13 mouse cellular contexts compared by ENCODE assay signal in genomic region chr12:112961428-112961827, GRCm38 (mm10). TPM values are rescaled to one million over a fixed set of nuclear protein-coding genes. Genes with fewer than 3 reads are reported as not detected.
DNase-seq lines count a peak whose midpoint lies in the region; ATAC-seq and TF ChIP-seq lines count a peak whose summit lies in the region.
"Had no signal": no experiment of that assay in that cellular context is flagged by ENCODE, and none has a peak within 500 bp of the region (broad histone marks: within the 10 kb centered on the region; RNA-seq: fewer than 3 reads in every experiment).

No protein-coding gene starts in this region.

- ATAC-seq in hindbrain, embryonic 14.5 days (ENCODE audit: low FRiP score), result no peak
- ATAC-seq in hindbrain, embryonic 11.5 days (ENCODE audit: low FRiP score), result no peak

- no peak for TF ChIP-seq CTCF in spleen, adult 2 months (IDR thresholded peaks at IDR 0.05; ENCODE audit: extremely low read depth, insufficient read depth, insufficient read length, insufficient replicate concordance)
- TF ChIP-seq CTCF in gastrocnemius, adult 2 months (IDR thresholded peaks at IDR 0.05), result no peak

- WGBS in hindbrain, embryonic 14.5 days, result 79% methylated on average over 7 of the region's 7 CpGs
- 89% methylated on average over 7 of the region's 7 CpGs for WGBS in hindbrain, embryonic 11.5 days
- over 99% methylated on average over 7 of the region's 7 CpGs for WGBS in spleen, adult 2 months

- peak overlapping the region; percentile 56; the same call in 1 of the 2 replicates for H3K27ac ChIP-seq in hindbrain, embryonic 14.5 days
- no peak overlapping the region for H3K27ac ChIP-seq in hindbrain, embryonic 11.5 days (ENCODE audit: low read depth, low read length)
- H3K27ac ChIP-seq in spleen, adult 2 months (ENCODE audit: insufficient read depth, low read length), result peak overlapping the region; percentile 9; the same call in 1 of the 2 replicates
- peak overlapping the region; percentile 85 for H3K27ac ChIP-seq in gastrocnemius, adult 2 months
- H3K27ac ChIP-seq: hindbrain, embryonic 15.5 days; liver, embryonic 13.5 days; neural tube, embryonic 12.5 days had no signal

- H3K9ac ChIP-seq in hindbrain, embryonic 14.5 days, result no peak overlapping the region
- no peak overlapping the region for H3K9ac ChIP-seq in hindbrain, embryonic 11.5 days (ENCODE audit: low read depth, low read length)
- H3K9ac ChIP-seq: hindbrain, embryonic 15.5 days; liver, embryonic 13.5 days; neural tube, embryonic 12.5 days had no signal

- H3K4me3 ChIP-seq in hindbrain, embryonic 14.5 days (replicated peaks; ENCODE audit: low read length), result no peak overlapping the region
- H3K4me3 ChIP-seq in hindbrain, embryonic 11.5 days (ENCODE audit: low read depth, low read length), result no peak overlapping the region
- H3K4me3 ChIP-seq in spleen, adult 2 months (ENCODE audit: extremely low read depth, insufficient read depth, insufficient read length), result no peak overlapping the region
- H3K4me3 ChIP-seq in gastrocnemius, adult 2 months, result no peak overlapping the region; the same call in 1 of the 2 replicates
- H3K4me3 ChIP-seq: hindbrain, embryonic 15.5 days; liver, embryonic 13.5 days; neural tube, embryonic 12.5 days had no signal

- no peaks in the 10 kb centered on the region for H3K27me3 ChIP-seq in hindbrain, embryonic 14.5 days (ENCODE audit: control insufficient read depth, insufficient read depth, low read length)
- no peaks in the 10 kb centered on the region for H3K27me3 ChIP-seq in hindbrain, embryonic 11.5 days (ENCODE audit: control insufficient read depth, insufficient read depth, low read length)
- H3K27me3 ChIP-seq in spleen, adult 2 months (ENCODE audit: control insufficient read depth, insufficient read depth, low read length), result no peaks in the 10 kb centered on the region
- H3K27me3 ChIP-seq: hindbrain, embryonic 15.5 days; liver, embryonic 13.5 days; neural tube, embryonic 12.5 days had no signal

- no peaks in the 10 kb centered on the region for H3K9me3 ChIP-seq in hindbrain, embryonic 14.5 days (ENCODE audit: control insufficient read depth, low read length)
- no peaks in the 10 kb centered on the region for H3K9me3 ChIP-seq in hindbrain, embryonic 11.5 days (ENCODE audit: control insufficient read depth, low read length)
- H3K9me3 ChIP-seq: hindbrain, embryonic 15.5 days; liver, embryonic 13.5 days; neural tube, embryonic 12.5 days had no signal

- H3K4me1 ChIP-seq in hindbrain, embryonic 14.5 days (replicated peaks; ENCODE audit: control insufficient read depth, insufficient read depth, low read length), result no peaks in the 10 kb centered on the region
- H3K4me1 ChIP-seq in hindbrain, embryonic 11.5 days (replicated peaks; ENCODE audit: control insufficient read depth, insufficient read depth, low read length), result no peaks in the 10 kb centered on the region
- peaks cover 6% of the 10 kb centered on the region; the same call in 1 of the 2 replicates for H3K4me1 ChIP-seq in spleen, adult 2 months (ENCODE audit: control insufficient read depth, insufficient read depth, insufficient read length)
- H3K4me1 ChIP-seq: hindbrain, embryonic 15.5 days; liver, embryonic 13.5 days; neural tube, embryonic 12.5 days had no signal

- no peak for DNase-seq in hindbrain, embryonic 14.5 days (ENCODE audit: low spot score)
- DNase-seq in hindbrain, embryonic 11.5 days (ENCODE audit: low spot score), result no peak
- DNase-seq in spleen, adult 2 months (ENCODE audit: low read depth in 1 of 2, low spot score in 2 of 2), result no peak
- DNase-seq in spleen, postnatal 4 days (ENCODE audit: low spot score in 2 of 2), result no peak
- peak; percentile 89 for DNase-seq in gastrocnemius, adult 2 months
- DNase-seq in skeletal muscle tissue, adult 2 months (ENCODE audit: low read depth, low spot score), result peak; percentile 70
- DNase-seq in adrenal gland, postnatal 25 days, result no peak
- no peak for DNase-seq in natural killer cell, adult 2 months (ENCODE audit: low spot score in 2 of 2)
- DNase-seq: layer of hippocampus, adult 9-11 months; liver, embryonic 13.5 days; thymus, postnatal 4 days had no signal

- intact Hi-C loops in gastrocnemius, adult 2 months (cut with DNase I), result no loop called here

- no peak overlapping the region for H3K4me2 ChIP-seq in hindbrain, embryonic 14.5 days (replicated peaks)
- H3K4me2 ChIP-seq in hindbrain, embryonic 11.5 days (replicated peaks; ENCODE audit: low read depth, low read length), result no peak overlapping the region
- H3K4me2 ChIP-seq: hindbrain, embryonic 15.5 days; liver, embryonic 13.5 days; neural tube, embryonic 12.5 days had no signal

- no peak for TF ChIP-seq POLR2A in spleen, adult 2 months (IDR thresholded peaks at IDR 0.05; ENCODE audit: low read depth, low read length)

- H3K36me3 ChIP-seq in hindbrain, embryonic 14.5 days (replicated peaks; ENCODE audit: control insufficient read depth, insufficient read depth), result peaks cover 73% of the 10 kb centered on the region
- H3K36me3 ChIP-seq in hindbrain, embryonic 11.5 days (ENCODE audit: control insufficient read depth, insufficient read depth, low read length), result peaks cover 15% of the 10 kb centered on the region
- H3K36me3 ChIP-seq in spleen, adult 2 months (ENCODE audit: control insufficient read depth, insufficient read depth, low read length), result peaks cover 51% of the 10 kb centered on the region

RNA-seq across cellular contexts. Expression of gene Btbd6, which starts 14.9 kb away (rescaled TPM):
- polyA plus RNA-seq in hindbrain, embryonic 14.5 days (2014; fragmentation: Nextera tagmentation; extraction: Ambion mirVana), result 52.2 and 52.8 TPM in 2 replicates
- 25.6 and 26.8 TPM in 2 replicates for polyA plus RNA-seq in hindbrain, embryonic 11.5 days (2014; fragmentation: Nextera tagmentation; extraction: Ambion mirVana)
- 22.3 and 61.1 TPM in 2 replicates for polyA plus RNA-seq in spleen, adult 2 months (2012; rRNA removed)
- 10 to 100 TPM; 13.3 to 20.6 TPM for total RNA-seq in gastrocnemius, adult 2 months (2021)
- 21.7 and 26.8 TPM in 2 replicates for total RNA-seq in adrenal gland, postnatal 25 days (2021)

RNA-seq across cellular contexts. Expression of gene Nudt14, which starts 19.5 kb away (rescaled TPM):
- 60.9 and 70.1 TPM in 2 replicates for polyA plus RNA-seq in hindbrain, embryonic 14.5 days (2014; fragmentation: Nextera tagmentation; extraction: Ambion mirVana)
- polyA plus RNA-seq in hindbrain, embryonic 11.5 days (2014; fragmentation: Nextera tagmentation; extraction: Ambion mirVana), result 57.3 and 69.9 TPM in 2 replicates
- 25.4 and 28.8 TPM in 2 replicates for polyA plus RNA-seq in spleen, adult 2 months (2012; rRNA removed)
- total RNA-seq in gastrocnemius, adult 2 months (2021), result 1 to 10 TPM; 5.4 to 7.9 TPM
- total RNA-seq in adrenal gland, postnatal 25 days (2021), result 26.6 and 40.7 TPM in 2 replicates

RNA-seq across cellular contexts. Expression of gene Jag2, which starts 31.9 kb away (rescaled TPM):
- 12.5 and 16.1 TPM in 2 replicates for polyA plus RNA-seq in hindbrain, embryonic 14.5 days (2014; fragmentation: Nextera tagmentation; extraction: Ambion mirVana)
- polyA plus RNA-seq in hindbrain, embryonic 11.5 days (2014; fragmentation: Nextera tagmentation; extraction: Ambion mirVana), result 4.2 and 4.7 TPM in 2 replicates
- polyA plus RNA-seq in spleen, adult 2 months (2012; rRNA removed), result 7.8 and 8.6 TPM in 2 replicates
- total RNA-seq in gastrocnemius, adult 2 months (2021), result 10 to 100 TPM; 20.3 to 30.2 TPM
- total RNA-seq in adrenal gland, postnatal 25 days (2021), result 7.6 and 8.4 TPM in 2 replicates

RNA-seq across cellular contexts. Expression of gene Brf1, which starts 39.1 kb away (rescaled TPM):
- 41.4 and 46.3 TPM in 2 replicates for polyA plus RNA-seq in hindbrain, embryonic 14.5 days (2014; fragmentation: Nextera tagmentation; extraction: Ambion mirVana)
- polyA plus RNA-seq in hindbrain, embryonic 11.5 days (2014; fragmentation: Nextera tagmentation; extraction: Ambion mirVana), result 53.6 and 57.8 TPM in 2 replicates
- 127 and 186 TPM in 2 replicates for polyA plus RNA-seq in spleen, adult 2 months (2012; rRNA removed)
- 10 to 100 TPM; 20.8 to 21.5 TPM for total RNA-seq in gastrocnemius, adult 2 months (2021)
- 65.9 and 68.8 TPM in 2 replicates for total RNA-seq in adrenal gland, postnatal 25 days (2021)

RNA-seq across cellular contexts. Expression of gene Pacs2, which starts 52.9 kb away (rescaled TPM):
- polyA plus RNA-seq in hindbrain, embryonic 14.5 days (2014; fragmentation: Nextera tagmentation; extraction: Ambion mirVana), result 26.8 and 27.9 TPM in 2 replicates
- polyA plus RNA-seq in hindbrain, embryonic 11.5 days (2014; fragmentation: Nextera tagmentation; extraction: Ambion mirVana), result 17.2 and 21.2 TPM in 2 replicates
- polyA plus RNA-seq in spleen, adult 2 months (2012; rRNA removed), result 29.1 and 38.6 TPM in 2 replicates
- total RNA-seq in gastrocnemius, adult 2 months (2021), result 10 to 100 TPM; 35.9 to 41.0 TPM
- 45.6 and 55.5 TPM in 2 replicates for total RNA-seq in adrenal gland, postnatal 25 days (2021)

Comparison
In these comparisons a context has a peak if more than half of its experiments do, and no peak if none do; other contexts are left out.
1. DNase-seq: peak in gastrocnemius, adult 2 months (single experiment) and skeletal muscle tissue, adult 2 months (single experiment); none in hindbrain, embryonic 14.5 days (single experiment), hindbrain, embryonic 11.5 days (single experiment), spleen, adult 2 months (0 of 2), spleen, postnatal 4 days (0 of 2), adrenal gland, postnatal 25 days (single experiment) and natural killer cell, adult 2 months (0 of 2).